Mouse (Mus musculus): ENCODE measurements around the gene Krt27. TPM values are rescaled to one million over a fixed set of nuclear protein-coding genes. Genes with fewer than 3 reads are reported as not detected.

The Krt27 gene
- polyA plus RNA-seq (2012), result not detected in 2 replicates

DNA sequence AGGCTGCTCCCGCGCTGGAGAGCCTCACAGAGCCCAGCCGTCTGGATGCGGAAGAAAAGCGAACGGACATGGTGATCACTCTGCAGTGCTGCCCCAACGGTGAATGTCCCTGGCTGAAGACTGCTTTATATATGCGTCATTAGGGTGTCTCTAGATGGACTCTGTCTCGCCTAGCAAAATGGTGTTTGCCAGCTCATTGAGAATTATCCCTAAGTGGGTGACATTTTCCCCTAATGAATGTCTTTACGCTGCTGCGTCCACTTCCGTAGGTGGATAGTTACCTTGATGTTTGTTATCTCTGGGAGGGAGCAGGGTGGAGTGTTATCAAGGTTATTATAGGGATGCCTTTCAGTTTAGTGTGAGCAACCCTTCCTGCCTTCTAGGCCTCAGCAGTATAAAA lies at the start of gene Krt27:
Krt27 (minus strand) TSS at position 101 of the 400 bp plus-strand sequence.
- Histone ChIP-seq H3K9me3 (ENCODE audit: control insufficient read depth, low read length) (no peaks in the 10 kb centered on the region), H3K27me3 (ENCODE audit: control insufficient read depth) (no peaks in the 10 kb centered on the region), H3K36me3 (ENCODE audit: control insufficient read depth) (no peaks in the 10 kb centered on the region), H3K4me1 (ENCODE audit: control insufficient read depth) (no peaks in the 10 kb centered on the region), H3K4me3 (replicated peaks) (no peak within 1 kb of the TSS)
- no peak for TF ChIP-seq GATA1 (IDR thresholded peaks at IDR 0.05; ENCODE audit: low read length)
- TF ChIP-seq TAL1 (IDR thresholded peaks at IDR 0.05; ENCODE audit: low read length), result no peak

DNA sequence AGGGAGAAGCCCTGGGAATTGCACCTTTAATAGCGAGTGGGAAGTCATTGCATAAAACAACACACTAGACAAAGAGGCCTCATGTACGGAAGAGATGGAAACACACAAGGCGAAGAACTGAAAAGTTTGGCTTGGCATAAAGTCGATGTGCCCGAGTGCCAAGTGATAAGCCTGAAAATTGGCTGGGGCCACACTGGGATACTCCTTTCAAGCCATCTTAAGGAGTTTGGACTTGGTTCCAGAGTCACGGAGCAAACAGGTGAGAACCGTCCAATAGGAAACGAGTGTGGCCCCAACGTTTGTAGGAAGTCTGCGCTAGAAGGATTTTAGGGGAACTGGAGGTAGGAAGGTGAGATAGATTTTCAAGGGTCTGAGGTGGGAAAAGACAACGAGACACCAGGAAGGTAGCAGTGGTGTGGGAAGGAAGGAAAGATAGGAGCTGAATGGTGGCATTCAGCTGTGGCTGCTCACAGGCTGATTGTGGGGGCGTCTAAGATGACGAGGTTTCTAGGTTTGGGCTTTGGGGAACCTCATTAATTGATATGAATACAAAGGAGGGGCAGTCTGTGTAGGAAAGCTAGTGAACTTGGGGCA lies 49.1 kb upstream of the Krt27 start:
- H3K27me3 ChIP-seq (ENCODE audit: control insufficient read depth), result no peaks in the 10 kb centered on the region
- TF ChIP-seq TAL1 (IDR thresholded peaks at IDR 0.05; ENCODE audit: low read length), result no peak
- TF ChIP-seq GATA1 (IDR thresholded peaks at IDR 0.05; ENCODE audit: low read length), result no peak
- no peaks in the 10 kb centered on the region for H3K4me1 ChIP-seq (ENCODE audit: control insufficient read depth)
- no peaks in the 10 kb centered on the region for H3K36me3 ChIP-seq (ENCODE audit: control insufficient read depth)
- H3K9me3 ChIP-seq (ENCODE audit: control insufficient read depth, low read length), result no peaks in the 10 kb centered on the region
- no peak overlapping the region for H3K4me3 ChIP-seq (replicated peaks)

DNA sequence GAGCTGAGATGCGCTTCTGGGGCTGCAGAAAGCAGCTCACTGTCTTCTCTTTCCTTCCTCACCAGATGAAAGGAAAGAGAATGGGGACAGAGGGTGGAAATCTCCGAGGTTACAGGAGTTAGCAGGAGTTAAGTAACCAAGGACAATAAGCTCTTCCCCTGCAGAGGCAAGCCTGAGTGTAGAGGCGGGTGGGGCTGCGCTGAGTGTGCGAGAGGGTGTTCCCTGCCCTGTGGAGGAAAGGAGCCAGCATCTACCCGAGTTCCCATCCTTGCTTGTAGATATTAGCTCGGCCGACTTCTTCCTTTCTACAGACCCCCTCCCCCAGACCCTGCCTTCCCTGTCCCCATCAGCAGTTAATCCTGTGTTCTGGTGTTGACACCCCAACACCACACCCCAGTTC lies 47.9 kb upstream of the Krt27 start:
- no peak overlapping the region for H3K4me3 ChIP-seq (replicated peaks)
- H3K36me3 ChIP-seq (ENCODE audit: control insufficient read depth), result no peaks in the 10 kb centered on the region
- H3K4me1 ChIP-seq (ENCODE audit: control insufficient read depth), result no peaks in the 10 kb centered on the region
- no peak for TF ChIP-seq TAL1 (IDR thresholded peaks at IDR 0.05; ENCODE audit: low read length)
- no peak for TF ChIP-seq GATA1 (IDR thresholded peaks at IDR 0.05; ENCODE audit: low read length)
- H3K27me3 ChIP-seq (ENCODE audit: control insufficient read depth), result no peaks in the 10 kb centered on the region
- no peaks in the 10 kb centered on the region for H3K9me3 ChIP-seq (ENCODE audit: control insufficient read depth, low read length)

DNA sequence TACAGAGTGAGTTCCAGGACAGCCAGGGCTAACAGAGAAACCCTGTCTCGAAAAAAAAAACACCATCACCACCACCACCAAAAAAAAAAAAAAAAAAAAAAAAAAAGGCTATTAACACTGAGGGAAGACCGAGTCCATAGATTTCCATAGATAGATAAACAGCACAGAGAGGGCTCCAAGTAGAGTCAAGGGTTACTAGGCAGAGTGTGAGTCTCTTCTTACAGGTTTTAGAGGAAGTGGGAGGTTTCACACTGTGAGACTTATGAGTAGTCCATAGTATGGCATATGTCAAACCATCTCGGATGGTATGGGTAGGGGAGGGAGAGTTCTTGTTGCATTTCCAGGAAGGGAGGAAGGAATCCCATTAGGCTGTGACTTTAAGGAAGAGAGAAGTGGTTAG lies 47.2 kb upstream of the Krt27 start:
- Histone ChIP-seq H3K4me3 (replicated peaks) (no peak overlapping the region), H3K36me3 (ENCODE audit: control insufficient read depth) (no peaks in the 10 kb centered on the region), H3K9me3 (ENCODE audit: control insufficient read depth, low read length) (no peaks in the 10 kb centered on the region), H3K27me3 (ENCODE audit: control insufficient read depth) (no peaks in the 10 kb centered on the region), H3K4me1 (ENCODE audit: control insufficient read depth) (no peaks in the 10 kb centered on the region)
- TF ChIP-seq GATA1 (IDR thresholded peaks at IDR 0.05; ENCODE audit: low read length) (no peak), TAL1 (IDR thresholded peaks at IDR 0.05; ENCODE audit: low read length) (no peak)

DNA sequence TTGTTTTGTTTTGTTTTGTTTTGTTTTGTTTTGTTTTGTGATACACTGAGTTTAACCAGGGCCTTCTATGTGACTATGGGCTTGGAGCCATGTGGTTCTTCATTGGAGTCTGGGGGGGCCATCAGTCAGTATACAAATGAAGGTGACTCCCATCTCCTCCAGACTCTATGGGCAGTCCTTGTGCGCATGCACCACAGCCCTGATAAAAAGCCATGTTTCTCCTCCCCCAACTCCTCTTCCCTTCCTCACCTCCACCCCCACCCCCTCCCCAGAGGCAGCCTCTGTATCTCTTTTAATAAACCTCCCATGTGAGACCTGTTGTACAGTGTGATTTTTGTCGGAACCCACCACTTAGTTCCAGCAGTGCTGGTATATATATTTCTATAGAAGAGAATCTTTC lies 45.8 kb upstream of the Krt27 start:
- H3K36me3 ChIP-seq (ENCODE audit: control insufficient read depth), result no peaks in the 10 kb centered on the region
- no peaks in the 10 kb centered on the region for H3K27me3 ChIP-seq (ENCODE audit: control insufficient read depth)
- no peak overlapping the region for H3K4me3 ChIP-seq (replicated peaks)
- H3K4me1 ChIP-seq (ENCODE audit: control insufficient read depth), result no peaks in the 10 kb centered on the region
- H3K9me3 ChIP-seq (ENCODE audit: control insufficient read depth, low read length), result no peaks in the 10 kb centered on the region
- TF ChIP-seq TAL1 (IDR thresholded peaks at IDR 0.05; ENCODE audit: low read length) (no peak), GATA1 (IDR thresholded peaks at IDR 0.05; ENCODE audit: low read length) (no peak)

DNA sequence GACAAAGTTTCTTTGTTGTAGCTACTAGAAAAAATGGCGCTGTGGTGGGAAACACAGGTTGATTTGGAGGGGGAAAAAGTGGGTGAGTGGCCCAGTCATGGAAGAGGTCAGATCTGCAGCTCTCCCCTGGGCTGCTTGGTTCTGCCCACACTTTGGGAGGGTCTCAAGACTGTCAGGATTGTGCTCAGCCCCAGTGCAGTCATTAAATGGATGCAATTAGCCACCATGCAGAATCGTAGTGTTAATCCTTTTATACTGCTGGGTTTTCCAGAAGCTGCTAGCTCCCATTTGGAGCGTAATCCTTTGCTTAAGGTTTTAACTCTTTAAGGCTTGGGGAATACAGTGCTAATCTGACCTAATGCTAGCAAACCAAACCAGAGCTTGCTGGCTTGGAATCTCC lies 45.1 kb upstream of the Krt27 start:
- no peaks in the 10 kb centered on the region for H3K36me3 ChIP-seq (ENCODE audit: control insufficient read depth)
- no peak overlapping the region for H3K4me3 ChIP-seq (replicated peaks)
- TF ChIP-seq TAL1 (IDR thresholded peaks at IDR 0.05; ENCODE audit: low read length) (no peak), GATA1 (IDR thresholded peaks at IDR 0.05; ENCODE audit: low read length) (no peak)
- no peaks in the 10 kb centered on the region for H3K27me3 ChIP-seq (ENCODE audit: control insufficient read depth)
- no peaks in the 10 kb centered on the region for H3K4me1 ChIP-seq (ENCODE audit: control insufficient read depth)
- H3K9me3 ChIP-seq (ENCODE audit: control insufficient read depth, low read length), result no peaks in the 10 kb centered on the region

DNA sequence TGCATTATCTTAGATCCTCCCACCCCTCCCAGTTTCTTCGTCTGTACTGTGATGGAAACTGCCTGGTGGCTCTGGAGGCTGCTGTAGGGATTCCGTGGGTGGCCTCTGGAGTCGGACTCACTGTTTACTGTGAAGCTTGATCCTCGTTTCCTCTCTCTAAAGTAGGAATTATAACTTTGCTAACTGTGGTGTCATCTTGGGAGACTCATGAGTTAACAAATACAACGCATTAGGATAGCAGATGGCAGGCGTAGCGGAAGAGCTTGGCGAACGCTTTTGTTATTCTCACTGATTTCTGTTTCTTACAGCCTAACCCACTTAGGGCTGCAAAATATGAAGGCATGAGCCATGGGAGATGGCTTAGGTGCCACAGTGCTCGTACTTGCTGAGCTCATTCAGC lies 41.6 kb upstream of the Krt27 start:
- no peaks in the 10 kb centered on the region for H3K36me3 ChIP-seq (ENCODE audit: control insufficient read depth)
- TF ChIP-seq TAL1 (IDR thresholded peaks at IDR 0.05; ENCODE audit: low read length), result no peak
- H3K9me3 ChIP-seq (ENCODE audit: control insufficient read depth, low read length), result no peaks in the 10 kb centered on the region
- H3K27me3 ChIP-seq (ENCODE audit: control insufficient read depth), result no peaks in the 10 kb centered on the region
- H3K4me1 ChIP-seq (ENCODE audit: control insufficient read depth), result no peaks in the 10 kb centered on the region
- no peak overlapping the region for H3K4me3 ChIP-seq (replicated peaks)

DNA sequence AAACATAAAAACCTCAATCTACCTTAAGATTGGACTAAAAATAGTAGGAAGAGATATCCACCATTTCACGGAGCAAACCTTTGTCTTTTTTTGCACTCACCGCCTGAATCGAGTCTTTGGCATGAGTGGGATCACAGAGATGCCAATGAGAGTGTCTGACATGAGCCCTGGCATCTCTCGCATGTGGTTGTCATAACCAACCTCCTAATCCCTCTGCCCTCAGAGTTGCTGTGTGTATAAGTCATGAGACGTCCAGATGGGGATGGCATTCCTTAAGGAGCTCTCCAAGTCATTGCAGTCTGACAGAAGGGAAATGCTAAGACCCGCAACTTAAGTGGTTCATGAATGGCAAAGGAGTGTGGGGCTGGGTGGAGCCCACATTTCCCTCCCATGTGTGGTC lies 40.5 kb upstream of the Krt27 start:
- peaks cover 5% of the 10 kb centered on the region for H3K27me3 ChIP-seq (ENCODE audit: control insufficient read depth)
- H3K9me3 ChIP-seq (ENCODE audit: control insufficient read depth, low read length), result peaks cover 2% of the 10 kb centered on the region; the same call in 1 of the 2 replicates
- H3K36me3 ChIP-seq (ENCODE audit: control insufficient read depth), result no peaks in the 10 kb centered on the region
- TF ChIP-seq TAL1 (IDR thresholded peaks at IDR 0.05; ENCODE audit: low read length) (no peak), GATA1 (IDR thresholded peaks at IDR 0.05; ENCODE audit: low read length) (no peak)
- H3K4me3 ChIP-seq (replicated peaks), result no peak overlapping the region
- peaks cover 2% of the 10 kb centered on the region for H3K4me1 ChIP-seq (ENCODE audit: control insufficient read depth)

DNA sequence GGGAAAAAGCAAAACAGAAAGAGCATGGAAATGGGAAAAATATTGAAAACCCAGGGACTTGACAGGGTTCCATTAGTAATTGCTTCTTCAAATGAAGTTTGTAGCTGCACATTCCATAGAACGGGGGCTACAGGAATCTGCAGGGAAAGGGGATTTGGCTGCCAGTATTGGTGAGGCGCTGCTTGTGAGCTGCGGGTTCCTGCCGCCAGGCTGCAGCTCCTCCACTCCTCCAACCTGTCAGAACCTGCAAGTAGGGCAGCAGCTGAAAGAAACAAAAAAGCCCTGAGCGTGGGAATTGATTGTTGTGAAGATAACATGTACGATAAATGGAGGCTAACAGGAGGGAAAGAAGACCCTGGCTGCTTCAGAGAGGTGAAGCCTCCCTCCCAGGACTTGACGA lies 40.0 kb upstream of the Krt27 start:
- no peak for TF ChIP-seq TAL1 (IDR thresholded peaks at IDR 0.05; ENCODE audit: low read length)
- no peak for TF ChIP-seq GATA1 (IDR thresholded peaks at IDR 0.05; ENCODE audit: low read length)
- H3K9me3 ChIP-seq (ENCODE audit: control insufficient read depth, low read length), result peaks cover 8% of the 10 kb centered on the region; the same call in 1 of the 2 replicates
- H3K4me3 ChIP-seq (replicated peaks), result no peak overlapping the region
- peaks cover 5% of the 10 kb centered on the region for H3K4me1 ChIP-seq (ENCODE audit: control insufficient read depth)
- H3K27me3 ChIP-seq (ENCODE audit: control insufficient read depth), result peaks cover 10% of the 10 kb centered on the region
- H3K36me3 ChIP-seq (ENCODE audit: control insufficient read depth), result no peaks in the 10 kb centered on the region

DNA sequence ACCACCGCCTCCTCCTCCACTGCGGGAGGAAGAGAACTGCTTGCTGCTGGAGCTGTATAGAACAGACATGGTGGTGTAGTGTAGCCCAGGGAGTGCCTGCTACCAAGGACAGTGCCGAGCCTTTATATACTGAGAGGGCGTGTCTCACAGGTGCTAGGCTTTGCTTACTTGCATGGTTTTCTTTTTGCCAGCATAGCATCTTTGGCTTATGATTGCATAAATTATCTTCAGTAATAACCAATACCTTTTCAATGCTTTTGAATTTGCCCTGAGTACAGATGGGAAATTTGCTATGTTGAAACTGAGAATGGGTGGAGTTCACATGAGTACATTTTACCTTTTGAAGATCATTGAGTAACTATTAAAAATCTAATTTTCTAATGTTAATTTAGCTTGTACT lies 38.4 kb upstream of the Krt27 start, which contains the start of gene Krt10:
Krt10 (minus strand) TSS at position 101 of the 400 bp plus-strand sequence.
- peaks cover 5% of the 10 kb centered on the region for H3K4me1 ChIP-seq (ENCODE audit: control insufficient read depth)
- TF ChIP-seq GATA1 (IDR thresholded peaks at IDR 0.05; ENCODE audit: low read length) (no peak), TAL1 (IDR thresholded peaks at IDR 0.05; ENCODE audit: low read length) (no peak)
- no peak within 1 kb of the TSS for H3K4me3 ChIP-seq (replicated peaks)
- H3K36me3 ChIP-seq (ENCODE audit: control insufficient read depth), result no peaks in the 10 kb centered on the region
- H3K27me3 ChIP-seq (ENCODE audit: control insufficient read depth), result peaks cover 14% of the 10 kb centered on the region
- peaks cover 11% of the 10 kb centered on the region; the same call in 1 of the 2 replicates for H3K9me3 ChIP-seq (ENCODE audit: control insufficient read depth, low read length)
